Mouse (Mus musculus) lung, embryonic 16.5 days (tissue): ENCODE measurements at regions not wholly inside any gene's neighbourhood (a gene's known extent, or its start where the extent isn't known, plus 50 kb on each side); places are given as distances from the start of the nearest gene placed in this dataset.

Source experiments
- ATAC-seq: fragments of 200-750 bp; cut with Nextera tagmentation; 2 replicates; pipeline ENCODE4 v1.8.0; 2017; ENCODE audit warnings: low read depth, mild to moderate bottlenecking, moderate library complexity
- H3K27ac ChIP-seq: fragments of 300-500 bp; sonication (generic); 2 replicates; pipeline ENCODE4 v1.5.1; 2014; ENCODE audit warnings: mild to moderate bottlenecking, control low read depth, low read length
- H3K27me3 ChIP-seq: fragments of 300-500 bp; sonication (generic); 2 replicates; pipeline ENCODE4 v1.6.1; 2014; ENCODE audit warnings: low read depth, low read length, mixed read lengths; ENCODE audit not compliant: control insufficient read depth, insufficient read depth
- H3K36me3 ChIP-seq: fragments of 300-500 bp; sonication (generic); 2 replicates; pipeline ENCODE4 v1.6.1; 2014; ENCODE audit warnings: low read length; ENCODE audit not compliant: control insufficient read depth, insufficient read depth
- H3K4me1 ChIP-seq: fragments of 300-500 bp; sonication (generic); replicated peaks from 2 replicates; pipeline ENCODE4 v1.6.1; 2014; ENCODE audit warnings: low read length, mixed read lengths; ENCODE audit not compliant: control insufficient read depth, insufficient read depth
- H3K4me2 ChIP-seq: fragments of 300-500 bp; sonication (generic); 2 replicates; pipeline ENCODE4 v1.6.1; 2014; ENCODE audit warnings: low read depth, low read length, control low read depth
- H3K4me3 ChIP-seq: fragments of 300-500 bp; sonication (generic); 2 replicates; pipeline ENCODE4 v1.5.1; 2014; ENCODE audit warnings: mild to moderate bottlenecking, low read length, control low read depth
- H3K9ac ChIP-seq: fragments of 300-500 bp; sonication (generic); 2 replicates; pipeline ENCODE4 v1.6.1; 2014; ENCODE audit warnings: low read length, control low read depth
- H3K9me3 ChIP-seq: fragments of 300-500 bp; sonication (generic); 2 replicates; pipeline ENCODE4 v1.6.1; 2016; ENCODE audit warnings: low read length; ENCODE audit not compliant: control insufficient read depth
- WGBS: fragments of 180-500 bp; shearing (Covaris S2); extraction: QIAGEN DNeasy Blood & Tissue Kit; methylation state at CpG from one replicate; pipeline ENCODE4 v1.1.7; 2014; 5-methylcytosine and 5-hydroxymethylcytosine counted together

DNA sequence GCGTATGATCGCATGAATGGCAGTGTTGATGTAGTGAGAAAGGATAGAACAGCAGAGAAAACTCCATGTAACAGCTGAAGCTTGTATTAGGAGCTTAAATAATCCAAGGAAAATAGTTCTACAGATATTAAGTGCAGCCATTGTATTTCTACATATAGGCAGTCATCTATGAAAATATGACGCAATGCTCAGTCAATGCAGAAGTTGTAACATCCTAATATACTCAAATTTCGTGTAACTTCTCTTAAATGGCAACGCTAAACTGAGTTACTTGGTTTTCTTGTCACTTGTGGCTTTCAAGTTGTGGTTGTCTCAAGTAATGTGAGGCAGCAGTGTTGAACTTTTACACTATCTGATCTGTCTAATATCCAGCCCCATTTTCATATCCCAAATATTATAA, 127.1 kb upstream of the Thbs1 start:
- peaks cover 18% of the 10 kb centered on the region for H3K4me1 ChIP-seq
- H3K9ac ChIP-seq = no peak overlapping the region
- ATAC-seq = no peak
- no peak overlapping the region for H3K4me2 ChIP-seq
- no peak overlapping the region for H3K4me3 ChIP-seq
- no peaks in the 10 kb centered on the region for H3K27me3 ChIP-seq
- H3K9me3 ChIP-seq = no peaks in the 10 kb centered on the region
- no peak overlapping the region for H3K27ac ChIP-seq
- WGBS = 89% methylated on average over 5 of the region's 5 CpGs
- no peaks in the 10 kb centered on the region for H3K36me3 ChIP-seq

DNA sequence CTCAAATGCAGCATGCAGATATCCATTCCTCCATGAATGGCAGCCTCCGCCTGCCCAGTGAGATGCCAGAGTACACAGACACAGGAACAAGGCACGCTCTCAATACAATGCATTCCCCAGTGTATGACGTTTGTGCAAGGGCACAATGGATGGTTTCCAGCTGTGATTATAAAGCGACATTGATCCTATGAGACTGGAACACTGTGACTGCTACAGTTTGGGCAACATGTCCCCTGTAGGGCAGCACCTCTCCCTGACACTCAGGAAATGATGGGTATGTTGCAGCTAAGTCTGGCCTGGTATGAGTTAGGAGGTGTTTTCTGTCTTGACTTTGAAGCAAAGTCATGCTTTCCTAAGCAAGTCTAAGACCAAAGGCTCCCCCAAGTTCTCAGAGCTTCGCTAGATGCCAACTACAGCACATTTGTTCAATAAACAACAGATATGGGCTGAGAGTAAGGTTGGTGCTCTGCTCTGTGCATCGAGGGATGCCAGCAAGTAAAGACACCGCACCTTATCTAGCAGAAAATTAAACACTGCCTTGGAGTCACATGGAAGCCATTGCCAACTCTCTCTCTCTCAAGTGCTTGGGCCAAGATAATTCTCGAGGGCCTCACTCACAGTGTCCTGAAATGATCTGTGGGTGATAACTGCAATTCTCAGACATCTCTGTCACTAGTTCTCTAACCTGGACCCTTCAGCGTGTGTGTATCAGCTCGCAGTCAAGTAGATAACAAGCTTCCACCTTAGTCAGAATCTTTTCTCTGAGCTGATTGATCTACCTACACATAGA, 124.1 kb upstream of the Thbs1 start:
- peak overlapping the region; percentile 71 for H3K27ac ChIP-seq
- no peaks in the 10 kb centered on the region for H3K9me3 ChIP-seq
- no peaks in the 10 kb centered on the region for H3K27me3 ChIP-seq
- no peak overlapping the region for H3K4me2 ChIP-seq
- 37% methylated on average over 10 of the region's 10 CpGs for WGBS
- peak; percentile 72 for ATAC-seq
- H3K4me1 ChIP-seq = peaks cover 18% of the 10 kb centered on the region
- no peak overlapping the region for H3K9ac ChIP-seq
- H3K4me3 ChIP-seq = no peak overlapping the region
- H3K36me3 ChIP-seq = no peaks in the 10 kb centered on the region

DNA sequence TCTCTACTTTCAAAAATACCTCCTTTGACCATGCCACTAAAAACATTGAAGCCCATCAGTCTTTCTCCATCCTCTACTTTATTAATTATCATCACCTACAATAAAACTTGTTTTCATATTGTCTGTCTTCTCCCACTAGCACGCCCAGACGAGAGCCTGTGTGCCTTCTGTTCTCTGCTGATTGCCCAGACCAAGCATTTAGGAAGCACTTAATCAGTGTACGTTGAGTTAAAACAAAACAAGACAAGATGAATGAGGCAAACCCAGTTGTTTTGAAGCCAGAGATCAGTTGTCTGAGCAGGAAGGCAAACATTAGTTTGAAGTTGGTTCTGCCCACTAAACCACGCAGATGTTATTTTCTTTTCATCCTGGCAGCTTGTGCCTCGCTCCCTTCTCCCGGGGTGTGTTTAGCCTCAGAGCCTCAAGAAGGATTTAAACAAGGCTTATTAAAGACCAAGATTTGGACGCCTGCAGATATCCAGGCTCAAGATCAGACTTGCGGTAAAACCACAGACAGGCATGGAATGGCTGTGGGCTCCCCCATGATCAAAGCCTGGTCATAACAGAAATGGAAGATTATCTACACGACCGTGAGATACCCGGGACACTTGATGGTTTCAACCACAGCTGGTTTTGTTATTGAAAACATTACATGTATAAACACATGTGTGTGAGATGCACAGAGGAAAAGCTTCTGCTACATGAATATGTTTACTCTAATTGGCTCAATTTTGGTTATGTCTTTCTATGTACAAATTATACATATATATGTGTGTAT, 123.1 kb upstream of the Thbs1 start:
- no peaks in the 10 kb centered on the region for H3K36me3 ChIP-seq
- H3K9me3 ChIP-seq = no peaks in the 10 kb centered on the region
- peak overlapping the region; percentile 16; the same call in 1 of the 2 replicates for H3K4me2 ChIP-seq
- 26% methylated on average over 11 of the region's 11 CpGs for WGBS
- peak; percentile 61 for ATAC-seq
- H3K9ac ChIP-seq = no peak overlapping the region
- no peaks in the 10 kb centered on the region for H3K27me3 ChIP-seq
- H3K27ac ChIP-seq = peak overlapping the region; percentile 71
- H3K4me3 ChIP-seq = no peak overlapping the region
- peaks cover 18% of the 10 kb centered on the region for H3K4me1 ChIP-seq

DNA sequence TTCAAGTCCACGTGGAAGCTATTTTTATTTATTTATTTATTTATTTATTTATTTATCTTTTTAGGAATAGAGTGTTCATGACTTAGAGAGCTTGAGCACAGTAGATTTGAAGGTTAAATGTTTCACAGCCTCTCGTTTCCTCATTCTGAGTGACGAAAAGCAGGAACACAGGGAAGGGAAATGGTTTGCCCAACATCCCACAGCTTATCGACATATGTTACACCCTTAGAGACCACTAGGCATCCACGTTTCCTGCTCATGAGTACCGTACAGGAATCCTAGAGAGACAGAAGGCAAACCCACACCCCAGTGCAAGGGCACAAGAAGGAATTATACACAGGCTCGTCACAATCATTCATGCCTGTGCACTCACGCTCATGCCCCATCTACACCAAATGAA, 122.5 kb upstream of the Thbs1 start:
- no peak overlapping the region for H3K27ac ChIP-seq
- ATAC-seq = no peak
- no peaks in the 10 kb centered on the region for H3K9me3 ChIP-seq
- peaks cover 18% of the 10 kb centered on the region for H3K4me1 ChIP-seq
- 59% methylated on average over 8 of the region's 8 CpGs for WGBS
- H3K27me3 ChIP-seq = no peaks in the 10 kb centered on the region
- no peaks in the 10 kb centered on the region for H3K36me3 ChIP-seq
- no peak overlapping the region for H3K4me3 ChIP-seq
- no peak overlapping the region for H3K4me2 ChIP-seq
- no peak overlapping the region for H3K9ac ChIP-seq

DNA sequence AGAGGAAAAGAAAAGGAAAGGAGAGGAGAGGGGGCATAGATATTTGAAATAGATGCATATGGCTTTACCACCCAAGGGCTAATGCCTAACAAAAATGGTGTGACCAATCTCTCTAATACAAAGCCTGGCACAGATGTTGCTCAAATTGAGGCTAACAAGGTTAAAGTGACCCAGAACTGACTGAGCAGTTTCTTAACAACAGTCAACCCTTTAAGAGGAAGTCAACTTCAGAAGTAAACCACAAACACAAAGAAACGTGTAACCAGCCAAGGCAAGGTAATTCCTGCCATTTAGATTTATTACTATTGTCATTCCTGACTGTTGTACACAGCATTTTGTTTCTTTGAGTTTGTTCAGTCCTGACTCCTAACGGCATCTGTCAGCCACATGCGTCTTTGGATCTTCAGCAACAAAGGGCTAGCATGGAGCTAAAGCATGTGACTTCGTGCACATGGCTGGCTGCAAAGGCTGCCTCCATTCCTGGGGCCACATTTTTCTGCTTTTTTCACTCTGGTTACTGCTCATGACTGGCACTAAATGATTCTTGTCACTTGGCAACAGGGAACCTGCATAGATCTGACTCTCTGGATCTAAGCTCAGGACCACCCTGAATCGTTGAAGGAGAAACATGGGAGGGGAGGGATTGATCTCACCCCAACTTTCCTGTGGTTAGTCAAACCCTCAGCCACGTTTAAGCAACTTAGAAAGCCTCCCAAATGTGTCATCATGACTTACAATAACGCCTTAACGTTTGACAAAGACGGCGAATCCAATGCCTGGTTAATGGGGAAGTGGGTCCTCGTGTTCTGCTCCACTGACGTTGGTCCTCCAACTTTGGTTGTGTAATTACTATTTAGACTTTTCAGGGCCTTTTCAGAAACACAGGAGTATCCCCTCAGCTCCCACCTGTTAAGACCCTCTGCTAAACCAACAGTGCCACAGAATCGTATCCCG, 115.3 kb upstream of the Thbs1 start:
- no peak overlapping the region for H3K27ac ChIP-seq
- H3K4me2 ChIP-seq = no peak overlapping the region
- ATAC-seq = no peak
- no peaks in the 10 kb centered on the region for H3K9me3 ChIP-seq
- no peak overlapping the region for H3K4me3 ChIP-seq
- H3K9ac ChIP-seq = no peak overlapping the region
- no peaks in the 10 kb centered on the region for H3K4me1 ChIP-seq
- no peaks in the 10 kb centered on the region for H3K36me3 ChIP-seq
- 80% methylated on average over 14 of the region's 14 CpGs for WGBS
- no peaks in the 10 kb centered on the region for H3K27me3 ChIP-seq

GRCm38 (mm10) chr2:117999641-118000040, 112.0 kb upstream of the Thbs1 start:
- Histone ChIP-seq H3K4me1 (no peaks in the 10 kb centered on the region), H3K36me3 (no peaks in the 10 kb centered on the region), H3K9me3 (no peaks in the 10 kb centered on the region), H3K27me3 (no peaks in the 10 kb centered on the region), H3K4me3 (no peak overlapping the region), H3K27ac (no peak overlapping the region), H3K4me2 (no peak overlapping the region), H3K9ac (no peak overlapping the region)
- 12% methylated on average over 6 of the region's 6 CpGs for WGBS
- ATAC-seq = no peak

GRCm38 (mm10) chr2:118004191-118004590, 107.5 kb upstream of the Thbs1 start:
- H3K4me1 ChIP-seq = peaks cover 12% of the 10 kb centered on the region
- no peaks in the 10 kb centered on the region for H3K27me3 ChIP-seq
- no peak overlapping the region for H3K4me3 ChIP-seq
- H3K4me2 ChIP-seq = no peak overlapping the region
- WGBS = 90% methylated on average over 5 of the region's 5 CpGs
- H3K9ac ChIP-seq = no peak overlapping the region
- H3K9me3 ChIP-seq = 0 out of 2 replicates have a peak, but pooled peaks cover under 1% of the 10 kb centered on the region
- no peaks in the 10 kb centered on the region for H3K36me3 ChIP-seq
- ATAC-seq = no peak
- H3K27ac ChIP-seq = no peak overlapping the region

GRCm38 (mm10) chr2:118007539-118008427, 103.9 kb upstream of the Thbs1 start:
- Histone ChIP-seq H3K4me2 (peak overlapping the region; percentile 48), H3K27me3 (no peaks in the 10 kb centered on the region), H3K4me3 (0 out of 2 replicates have a peak overlapping the region, but pooled peaks have one; percentile 13), H3K9me3 (peaks cover 2% of the 10 kb centered on the region; the same call in 1 of the 2 replicates), H3K4me1 (peaks cover 12% of the 10 kb centered on the region), H3K27ac (peak overlapping the region; percentile 94), H3K36me3 (no peaks in the 10 kb centered on the region), H3K9ac (peak overlapping the region; percentile 51)
- 10% methylated on average over 10 of the region's 10 CpGs for WGBS
- peak; percentile 92 for ATAC-seq
